ENCODE assay signal across 27 mouse cellular contexts in the genomic region with DNA sequence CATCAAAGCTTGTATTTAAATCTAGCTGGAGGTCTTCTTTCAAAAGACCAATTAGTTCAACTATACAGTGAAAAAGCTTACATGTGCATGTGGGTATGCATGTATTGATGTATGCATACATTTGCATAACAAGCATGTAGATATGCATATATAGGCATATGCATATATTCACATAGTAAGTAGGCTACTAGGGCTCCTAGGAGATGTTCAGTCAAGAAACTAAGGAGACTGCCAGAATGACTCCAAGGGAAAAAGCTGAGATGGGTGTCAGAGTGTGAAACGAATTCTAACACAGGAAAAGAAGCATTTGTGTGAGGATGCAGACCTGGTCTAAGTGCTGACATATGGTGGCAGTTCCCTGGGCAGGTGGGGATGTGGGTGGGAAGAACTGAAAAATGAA.
"Had no signal": no experiment of that assay in that cellular context is flagged by ENCODE, and none has a peak within 500 bp of the region (broad histone marks: within the 10 kb centered on the region; RNA-seq: fewer than 3 reads in every experiment).

No protein-coding gene starts in this region.

- H3K4me2 ChIP-seq: heart, embryonic 11.5 days; heart, embryonic 13.5 days; heart, embryonic 15.5 days; hindbrain, embryonic 13.5 days; hindbrain, embryonic 15.5 days; kidney, embryonic 15.5 days; limb, embryonic 13.5 days; limb, embryonic 15.5 days; liver, embryonic 12.5 days had no signal

- H3K36me3 ChIP-seq: heart, embryonic 13.5 days; heart, embryonic 15.5 days; hindbrain, embryonic 13.5 days; hindbrain, embryonic 15.5 days; kidney, embryonic 15.5 days; limb, embryonic 13.5 days; limb, embryonic 15.5 days; liver, embryonic 12.5 days had no signal

- ATAC-seq: hindbrain, postnatal 0 days; intestine, embryonic 16.5 days; liver, embryonic 12.5 days had no signal

- H3K27ac ChIP-seq: gastrocnemius, adult 2 months; heart, adult 2 months; heart, embryonic 13.5 days; heart, embryonic 15.5 days; hindbrain, embryonic 13.5 days; hindbrain, embryonic 15.5 days; hindbrain, postnatal 0 days; kidney, embryonic 15.5 days; kidney, postnatal 0 days; limb, embryonic 13.5 days; limb, embryonic 15.5 days; liver, embryonic 12.5 days; liver, embryonic 14.5 days had no signal

- H3K9me3 ChIP-seq: heart, embryonic 13.5 days; heart, embryonic 15.5 days; hindbrain, embryonic 15.5 days; kidney, embryonic 15.5 days; limb, embryonic 13.5 days; limb, embryonic 15.5 days; liver, embryonic 12.5 days had no signal

- H3K9ac ChIP-seq: heart, embryonic 13.5 days; heart, embryonic 15.5 days; hindbrain, embryonic 13.5 days; hindbrain, embryonic 15.5 days; kidney, embryonic 15.5 days; limb, embryonic 13.5 days; limb, embryonic 15.5 days; liver, embryonic 12.5 days; liver, embryonic 14.5 days had no signal

- H3K4me1 ChIP-seq: heart, embryonic 13.5 days; heart, embryonic 15.5 days; hindbrain, embryonic 13.5 days; hindbrain, embryonic 15.5 days; kidney, embryonic 15.5 days; limb, embryonic 13.5 days; limb, embryonic 15.5 days; liver, embryonic 12.5 days had no signal

- DNase-seq: gastrocnemius, adult 2 months; gastrocnemius, postnatal 10 days; gastrocnemius, postnatal 25 days; heart, adult 2 months; heart, postnatal 14 days; heart, postnatal 36 days; kidney, adult 11 months; kidney, adult 2 months; kidney, adult 9 months; kidney, postnatal 14 days; kidney, postnatal 36 days; layer of hippocampus, adult 9-11 months; layer of hippocampus, postnatal 36 days; left cerebral cortex, postnatal 4 days had no signal

- H3K4me3 ChIP-seq: gastrocnemius, adult 2 months; heart, adult 2 months; heart, embryonic 13.5 days; heart, embryonic 15.5 days; hindbrain, embryonic 13.5 days; hindbrain, embryonic 15.5 days; kidney, embryonic 15.5 days; limb, embryonic 13.5 days; limb, embryonic 15.5 days; liver, embryonic 12.5 days had no signal

- H3K27me3 ChIP-seq: heart, embryonic 13.5 days; heart, embryonic 15.5 days; hindbrain, embryonic 15.5 days; kidney, embryonic 15.5 days; limb, embryonic 13.5 days; limb, embryonic 15.5 days; liver, embryonic 12.5 days had no signal
